Mouse (Mus musculus): ENCODE results near the gene Uqcc2. TPM values are rescaled to one million over a fixed set of nuclear protein-coding genes. Genes with fewer than 3 reads are reported as not detected.

Gene Uqcc2
- 54.2 and 97.2 TPM in 2 replicates for polyA plus RNA-seq (2012; ENCODE audit: low replicate concordance)

GRCm38 (mm10) chr17:27133551-27134141, at the start of gene Uqcc2:
Gene Uqcc2 (minus strand): TSS chr17:27133916.

GRCm38 (mm10) chr17:27167545-27167944, 33.8 kb upstream of the Uqcc2 start, which contains the start of gene Ip6k3:
Gene Ip6k3 (minus strand): TSS chr17:27167795.

Other genes with a start within 250 kb of the Uqcc2 start
- 31.2 and 34.1 TPM in 2 replicates for gene Kifc5b, start 216.8 kb downstream of the Uqcc2 start, polyA plus RNA-seq (2012; ENCODE audit: low replicate concordance)
- gene Phf1, start 200.9 kb downstream of the Uqcc2 start, polyA plus RNA-seq (2012; ENCODE audit: low replicate concordance): 114 and 222 TPM in 2 replicates
- gene Cuta, start 194.3 kb downstream of the Uqcc2 start, polyA plus RNA-seq (2012; ENCODE audit: low replicate concordance): 267 and 527 TPM in 2 replicates
- gene Syngap1, start 192.7 kb downstream of the Uqcc2 start, polyA plus RNA-seq (2012; ENCODE audit: low replicate concordance): 52.4 and 56.2 TPM in 2 replicates
- gene Zbtb9, start 160.7 kb downstream of the Uqcc2 start, polyA plus RNA-seq (2012; ENCODE audit: low replicate concordance): 7.7 and 10.5 TPM in 2 replicates
- 126 and 276 TPM in 2 replicates for gene Bak1, start 104.9 kb downstream of the Uqcc2 start, polyA plus RNA-seq (2012; ENCODE audit: low replicate concordance)
- gene Itpr3, start 76.6 kb downstream of the Uqcc2 start, polyA plus RNA-seq (2012; ENCODE audit: low replicate concordance): 8.7 and 17.8 TPM in 2 replicates
- gene Ip6k3, start 33.9 kb upstream of the Uqcc2 start, polyA plus RNA-seq (2012; ENCODE audit: low replicate concordance): 0.12 TPM in 1 of 2 replicates, not detected in the other
- 99.9 and 151 TPM in 2 replicates for gene Lemd2, start 70.6 kb upstream of the Uqcc2 start, polyA plus RNA-seq (2012; ENCODE audit: low replicate concordance)

All from leukemia stem cell, adult 10-12 weeks (primary cell).